Mouse (Mus musculus) adrenal gland, postnatal 25 days (tissue): ENCODE results near the gene Npsr1. TPM values are rescaled to one million over a fixed set of nuclear protein-coding genes. Genes with fewer than 3 reads are reported as not detected.

Experiments used
- DNase-seq: peaks from one replicate; pipeline ENCODE4 v3.0.0; 2021; ENCODE audit warnings: mixed read lengths
- long read RNA-seq: library from polyadenylated mRNA; stranded (forward); transcript quantifications from one replicate; pipeline ENCODE4 v2.0.0, GENCODE M21; 2021
- total RNA-seq: library from RNA; stranded (reverse); gene quantifications from 2 replicates; pipeline ENCODE4 v1.2.3, GENCODE M21; 2021

The Npsr1 gene
- not detected in 2 replicates for total RNA-seq
- long read RNA-seq, result 0 reads

DNA sequence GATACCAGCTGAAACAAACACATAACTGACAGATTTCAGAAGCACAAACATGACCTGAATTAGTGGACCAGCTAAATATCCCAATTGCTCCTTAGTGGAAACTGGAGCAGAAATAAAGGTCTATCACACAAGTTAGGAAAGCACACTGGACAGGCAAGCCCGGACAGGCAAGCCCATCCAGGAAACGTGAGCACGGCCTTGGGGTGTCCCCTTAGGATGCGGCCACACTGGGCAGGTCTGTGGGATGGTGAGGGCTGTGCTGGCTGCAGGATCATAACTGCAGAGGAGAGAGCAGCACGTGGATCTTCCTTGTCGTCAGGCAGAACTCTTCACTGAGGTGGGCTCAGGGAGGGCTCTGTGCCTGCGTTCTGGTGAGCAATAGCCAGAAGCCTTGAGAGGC is at the start of gene Npsr1:
Gene Npsr1, plus strand, starts transcription at position 301 of the 400 bp plus-strand sequence.
- no peak for DNase-seq

DNA sequence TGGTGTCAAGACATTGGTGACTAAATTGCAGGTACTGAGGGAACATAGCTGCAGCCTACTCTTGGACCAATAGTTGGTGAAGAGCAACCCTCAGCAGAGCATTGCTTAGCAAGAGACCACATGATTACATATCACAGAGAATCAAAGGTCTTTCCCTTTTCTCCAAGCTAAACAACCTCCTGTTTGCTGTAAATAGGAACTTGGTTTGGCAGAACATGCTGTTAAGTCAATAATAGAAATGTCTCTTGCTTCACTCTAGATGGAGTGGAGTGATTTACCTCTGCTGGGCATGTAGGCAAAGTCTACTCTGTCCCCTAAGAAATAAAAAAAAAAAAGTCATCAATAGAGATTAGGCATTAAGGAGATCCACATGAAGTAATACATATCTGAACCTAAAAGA is 46.3 kb upstream of the Npsr1 start:
- DNase-seq, result no peak

DNA sequence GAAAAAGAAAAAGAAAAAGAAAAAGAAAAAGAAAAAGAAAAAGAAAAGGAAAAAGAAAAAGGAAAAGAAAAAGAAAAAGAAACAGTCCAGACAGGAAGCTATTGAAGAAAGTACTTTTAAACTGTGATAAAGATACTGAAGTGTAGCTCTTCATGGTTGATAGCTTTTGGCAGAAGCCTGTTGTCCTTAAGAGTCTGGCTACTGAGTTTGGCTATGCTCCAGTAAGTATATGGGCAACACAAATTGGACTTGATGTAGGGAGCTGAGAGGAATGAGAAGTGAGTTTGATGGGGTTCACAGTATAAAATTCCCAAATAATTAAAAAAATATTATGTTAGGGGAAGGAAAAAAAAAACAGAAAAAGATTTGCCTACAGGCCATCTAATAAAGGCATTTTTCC is 34.5 kb upstream of the Npsr1 start:
- no peak for DNase-seq

DNA sequence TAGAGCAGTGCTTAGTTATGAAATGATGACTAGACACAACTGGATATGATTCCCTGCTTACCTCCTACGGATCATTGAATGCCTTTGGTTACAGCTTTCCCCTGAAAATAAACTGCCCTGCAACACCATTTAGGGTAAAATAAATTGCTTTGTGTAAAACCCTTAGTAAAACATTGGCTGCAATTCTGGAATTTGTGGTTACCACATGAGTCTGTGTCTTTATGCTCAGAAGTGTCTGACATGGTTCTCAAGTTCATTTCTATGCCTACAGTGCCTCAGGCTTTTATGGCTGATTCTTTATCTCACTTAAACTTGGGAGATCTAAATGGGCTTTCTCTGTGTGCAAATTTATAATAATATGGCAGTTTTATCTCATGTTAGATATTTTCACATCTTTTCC is 26.1 kb upstream of the Npsr1 start:
- DNase-seq, result no peak

GRCm38 (mm10) chr9:24077596-24077995 is 20.2 kb upstream of the Npsr1 start:
- DNase-seq, result no peak

DNA sequence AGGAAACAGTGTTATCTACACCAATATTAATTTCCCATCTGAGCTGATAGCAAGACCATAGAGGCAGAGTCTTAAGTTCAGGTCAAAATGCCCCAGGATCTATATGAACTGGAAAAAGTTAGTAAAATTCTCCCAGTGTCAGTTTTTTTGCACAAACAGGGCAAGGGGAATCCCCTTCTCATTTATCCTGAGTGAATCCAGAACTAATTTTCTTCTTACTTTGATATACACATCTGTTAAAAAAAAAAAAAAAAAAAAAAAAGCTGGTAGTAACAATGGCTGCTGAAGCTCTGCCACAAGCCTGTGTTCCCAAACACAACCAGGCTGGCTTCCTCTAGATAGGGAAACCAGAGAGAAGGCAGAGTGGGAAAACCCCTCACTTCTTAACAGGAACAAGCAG is 5.9 kb upstream of the Npsr1 start:
- no peak for DNase-seq

- DNase-seq, result no peak
Measured at GRCm38 (mm10) chr9:24098526-24098925, 730 bp downstream of the Npsr1 start.

GRCm38 (mm10) chr9:24099631-24100030 is 1.8 kb downstream of the Npsr1 start:
- no peak for DNase-seq

GRCm38 (mm10) chr9:24119423-24119822 is 21.6 kb downstream of the Npsr1 start:
- no peak for DNase-seq

DNA sequence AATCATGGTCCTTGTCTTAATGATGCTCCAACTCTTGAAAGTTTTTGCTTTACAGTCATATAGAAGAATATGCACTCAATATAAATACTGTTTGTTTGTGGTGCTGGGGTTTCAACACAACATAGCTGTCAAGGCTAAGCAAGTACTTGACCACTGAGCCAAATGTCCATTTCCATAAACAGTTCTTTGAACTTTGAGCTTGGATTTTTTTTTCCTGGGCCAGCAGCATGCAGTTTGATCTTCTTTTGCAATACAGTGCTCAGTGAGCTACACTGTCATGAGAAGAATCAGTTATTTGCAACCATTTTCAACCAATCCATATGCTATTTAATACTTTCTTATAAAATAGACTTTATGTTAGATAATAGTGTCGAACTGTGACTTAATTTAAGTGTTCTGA is 35.3 kb downstream of the Npsr1 start:
- DNase-seq, result no peak

GRCm38 (mm10) chr9:24136354-24136753 is 38.6 kb downstream of the Npsr1 start:
- no peak for DNase-seq

GRCm38 (mm10) chr9:24144341-24144740 is 46.5 kb downstream of the Npsr1 start:
- DNase-seq, result no peak

GRCm38 (mm10) chr9:24157208-24157607 is 59.4 kb downstream of the Npsr1 start:
- DNase-seq, result no peak

GRCm38 (mm10) chr9:24160409-24160808 is 62.6 kb downstream of the Npsr1 start:
- no peak for DNase-seq

GRCm38 (mm10) chr9:24168501-24168900 is 70.7 kb downstream of the Npsr1 start:
- no peak for DNase-seq

DNA sequence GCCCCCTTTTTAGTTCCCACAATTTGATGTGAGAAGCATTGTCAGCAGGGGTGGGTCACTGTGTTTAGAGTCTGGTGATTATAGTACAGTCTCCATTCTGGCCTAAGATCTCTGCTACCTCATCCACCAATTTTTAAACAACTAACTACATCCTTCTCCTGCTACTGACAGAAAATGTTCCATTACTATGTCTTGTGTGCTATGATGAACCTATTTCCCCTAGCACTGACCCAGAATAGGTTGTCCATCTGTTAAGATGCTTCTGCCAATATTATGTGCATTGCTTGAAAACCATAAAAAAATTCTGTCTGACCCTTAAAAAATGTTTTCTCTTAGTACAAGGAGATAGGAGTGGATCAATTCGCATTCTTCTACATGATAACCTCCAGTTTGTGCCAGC is 72.9 kb downstream of the Npsr1 start:
- DNase-seq, result no peak

GRCm38 (mm10) chr9:24178744-24179143 is 80.9 kb downstream of the Npsr1 start:
- no peak for DNase-seq

DNA sequence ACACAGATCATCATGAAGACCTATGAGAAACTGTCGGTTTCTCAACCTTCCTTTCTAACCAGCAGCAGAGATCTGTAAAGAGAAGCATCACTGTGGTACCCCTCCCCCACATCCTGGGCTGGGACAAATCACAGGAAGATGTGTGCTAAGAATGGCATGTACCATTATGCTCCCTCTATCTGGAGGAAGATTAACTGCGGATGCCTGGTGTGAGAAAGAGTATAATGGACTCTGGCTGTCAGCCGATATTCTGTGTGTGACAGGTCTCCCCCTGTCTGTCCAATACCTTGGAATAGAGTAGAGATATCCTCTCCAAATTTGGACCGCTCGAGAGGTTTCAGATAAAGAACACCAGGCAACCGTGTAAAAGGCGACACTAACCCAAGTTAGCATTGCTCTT is 83.1 kb downstream of the Npsr1 start:
- no peak for DNase-seq

DNA sequence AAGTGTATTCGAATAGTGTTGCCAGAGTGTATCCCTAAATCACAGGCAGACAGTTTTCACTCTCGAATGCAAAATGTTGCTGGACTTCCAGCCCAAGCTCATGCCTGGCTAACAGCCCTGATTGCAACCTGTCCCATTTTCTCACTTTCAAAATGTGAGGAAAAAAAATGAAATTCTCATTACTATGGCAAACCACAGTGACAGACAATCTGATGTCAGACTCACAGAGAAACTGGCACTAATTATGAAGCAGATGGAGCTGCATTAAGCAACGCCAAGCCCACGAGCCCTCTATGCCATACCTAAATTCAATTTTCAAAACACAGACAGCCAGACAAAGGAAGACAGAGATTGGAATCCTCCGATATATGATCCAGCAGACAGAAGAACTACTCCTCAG is 88.5 kb downstream of the Npsr1 start:
- no peak for DNase-seq

DNA sequence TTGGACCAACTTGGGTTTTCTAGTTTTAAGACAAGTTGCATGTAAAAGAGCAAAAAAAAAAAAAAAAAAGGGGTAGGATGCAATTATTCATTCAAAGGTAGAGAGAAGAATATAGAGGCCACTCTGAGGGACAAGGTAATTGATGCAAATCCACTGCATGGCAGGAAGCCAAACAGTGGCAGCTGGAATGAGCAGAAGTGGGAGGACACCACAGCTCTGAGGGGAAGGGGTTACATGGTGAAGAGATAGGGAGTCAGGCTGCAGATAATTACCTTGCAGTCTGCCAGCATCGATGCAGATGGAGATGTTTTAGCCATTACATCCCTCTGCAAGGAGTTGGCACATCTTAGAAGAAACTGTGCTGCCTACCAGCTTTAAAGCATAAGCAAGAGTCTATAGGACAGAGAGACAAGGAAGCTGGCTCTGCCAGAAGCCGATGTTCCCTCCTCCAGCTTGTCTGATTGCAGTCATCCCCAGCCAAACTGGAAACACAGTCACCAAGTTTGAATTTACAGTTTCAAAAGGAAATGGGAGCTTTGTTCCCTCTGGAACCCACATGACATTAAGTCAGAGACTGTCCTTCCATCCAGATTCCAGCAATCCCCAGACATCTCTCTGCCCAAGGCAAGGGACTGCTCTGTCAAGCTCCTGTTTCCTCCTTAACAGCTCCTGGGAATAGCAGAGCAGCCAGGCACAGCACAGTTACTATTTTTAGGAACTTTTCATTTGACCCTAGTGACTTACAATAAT is 91.9 kb downstream of the Npsr1 start:
- DNase-seq, result no peak

- DNase-seq, result no peak
Measured at GRCm38 (mm10) chr9:24190261-24190588, 92.4 kb downstream of the Npsr1 start.

GRCm38 (mm10) chr9:24198254-24198653 is 100.5 kb downstream of the Npsr1 start:
- no peak for DNase-seq

GRCm38 (mm10) chr9:24211636-24212035 is 113.8 kb downstream of the Npsr1 start:
- DNase-seq, result no peak

DNA sequence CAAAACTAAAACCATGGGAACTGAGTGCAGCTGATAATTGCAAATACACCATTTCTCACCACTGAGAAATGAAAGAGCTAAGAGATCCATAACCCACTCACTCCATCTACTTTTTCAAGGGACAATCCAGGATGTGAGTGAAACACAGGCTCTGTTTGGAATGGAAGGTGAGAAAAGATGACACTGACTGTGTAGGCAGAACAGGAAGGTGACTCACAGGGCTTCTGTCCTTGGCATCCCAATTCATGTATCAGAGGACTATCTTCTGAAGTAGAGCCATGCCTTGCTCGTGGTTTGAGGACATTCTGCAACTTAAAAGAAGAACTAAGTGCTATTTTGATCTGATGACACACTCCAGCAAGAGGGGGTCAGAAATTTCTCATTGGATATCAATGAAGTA is 119.9 kb downstream of the Npsr1 start:
- no peak for DNase-seq

- DNase-seq, result no peak
Measured at GRCm38 (mm10) chr9:24236461-24236860, 138.7 kb downstream of the Npsr1 start.
